Mouse (Mus musculus) heart, embryonic 12.5 days (tissue): ENCODE results near the gene Pde1c. TPM values are rescaled to one million over a fixed set of nuclear protein-coding genes. Genes with fewer than 3 reads are reported as not detected.

Experiments used
- ATAC-seq: fragments of 200-750 bp; cut with Nextera tagmentation; 2 replicates; pipeline ENCODE4 v1.8.0; 2017; ENCODE audit warnings: moderate TSS enrichment, moderate library complexity; ENCODE audit not compliant: insufficient number of reproducible peaks, low FRiP score
- H3K27ac ChIP-seq: fragments of 300-500 bp; sonication (generic); 2 replicates; pipeline ENCODE4 v1.5.1; 2016; ENCODE audit warnings: mild to moderate bottlenecking, moderate library complexity; ENCODE audit not compliant: poor library complexity, severe bottlenecking
- H3K27me3 ChIP-seq: fragments of 300-500 bp; sonication (generic); replicated peaks from 2 replicates; pipeline ENCODE4 v1.6.1; 2016; ENCODE audit warnings: mild to moderate bottlenecking, moderate library complexity
- H3K36me3 ChIP-seq: fragments of 300-500 bp; sonication (generic); 2 replicates; pipeline ENCODE4 v1.6.1; 2016; ENCODE audit warnings: mild to moderate bottlenecking, moderate library complexity
- H3K4me1 ChIP-seq: fragments of 300-500 bp; sonication (generic); replicated peaks from 2 replicates; pipeline ENCODE4 v1.6.1; 2016; ENCODE audit warnings: mild to moderate bottlenecking
- H3K4me2 ChIP-seq: fragments of 300-500 bp; sonication (generic); 2 replicates; pipeline ENCODE4 v1.6.1; 2016; ENCODE audit warnings: mild to moderate bottlenecking, moderate library complexity
- H3K4me3 ChIP-seq: fragments of 300-500 bp; sonication (generic); 2 replicates; pipeline ENCODE4 v1.5.1; 2016; ENCODE audit warnings: mild to moderate bottlenecking
- H3K9ac ChIP-seq: fragments of 300-500 bp; sonication (generic); 2 replicates; pipeline ENCODE4 v1.6.1; 2016; ENCODE audit warnings: mild to moderate bottlenecking, moderate library complexity
- H3K9me3 ChIP-seq: fragments of 300-500 bp; sonication (generic); replicated peaks from 2 replicates; pipeline ENCODE4 v1.6.1; 2016; ENCODE audit warnings: mild to moderate bottlenecking, moderate library complexity
- WGBS: fragments of 180-500 bp; shearing (Covaris S2); methylation state at CpG from one replicate; pipeline ENCODE4 v1.1.7; 2016; 5-methylcytosine and 5-hydroxymethylcytosine counted together
- polyA plus RNA-seq: library from polyadenylated mRNA; unstranded; fragments of >200 nt; fragmentation: Nextera tagmentation; extraction: Ambion mirVana; gene quantifications from 2 replicates; pipeline ENCODE4 v1.2.1, GENCODE M21; 2016

Pde1c gene
- polyA plus RNA-seq, 1 experiment from 2014 or later, result 2.7 TPM

DNA sequence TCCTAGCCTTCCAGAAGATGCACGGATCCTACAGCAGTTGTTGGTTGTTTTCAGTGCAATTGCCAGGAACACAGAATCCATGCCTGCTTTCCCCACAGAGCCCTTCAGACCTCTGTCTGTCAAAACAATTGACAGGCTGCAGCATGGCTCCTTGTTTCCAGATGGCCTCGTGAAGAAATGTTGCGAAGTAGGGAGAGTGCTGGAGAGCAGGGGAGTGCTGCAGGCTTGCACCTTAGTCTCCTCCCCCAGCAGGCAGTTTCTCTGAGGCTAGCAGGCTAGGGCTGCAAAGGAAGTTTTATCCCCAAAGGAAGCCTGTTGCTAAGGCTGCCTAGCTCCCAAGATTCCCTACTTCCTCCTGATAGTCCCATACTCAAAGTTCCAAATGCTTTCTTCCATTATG is 246.1 kb downstream of the Pde1c start:
- Histone ChIP-seq H3K9ac (no peak overlapping the region), H3K4me1 (peaks cover 9% of the 10 kb centered on the region), H3K4me3 (no peak overlapping the region), H3K27me3 (no peaks in the 10 kb centered on the region), H3K9me3 (no peaks in the 10 kb centered on the region), H3K4me2 (peak overlapping the region; percentile 3; the same call in 1 of the 2 replicates), H3K36me3 (no peaks in the 10 kb centered on the region), H3K27ac (no peak overlapping the region)
- ATAC-seq, result no peak; the same call in 1 of the 2 replicates
- WGBS, result 3% methylated on average over 3 of the region's 3 CpGs

DNA sequence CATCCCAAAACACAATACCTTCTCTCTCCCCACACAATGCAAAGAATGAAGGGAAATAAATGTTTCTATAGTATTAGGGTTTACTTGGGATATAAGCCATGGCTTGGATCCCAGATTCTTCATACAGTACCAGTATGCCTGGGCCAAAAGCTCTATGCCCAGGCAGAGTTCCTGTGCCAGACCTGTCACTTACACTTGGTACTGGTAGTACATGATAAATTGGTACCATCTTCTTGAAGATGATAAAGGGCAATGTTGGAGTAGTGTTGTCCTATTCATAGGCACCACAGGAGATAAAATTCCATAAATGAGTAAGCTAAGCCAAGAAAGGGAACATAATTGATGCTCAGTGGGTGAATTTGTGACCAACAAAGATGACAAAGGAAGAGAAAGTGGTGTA is 258.6 kb downstream of the Pde1c start:
- H3K36me3 ChIP-seq, result no peaks in the 10 kb centered on the region
- H3K27me3 ChIP-seq, result no peaks in the 10 kb centered on the region
- no peak overlapping the region for H3K4me2 ChIP-seq
- no peak overlapping the region for H3K9ac ChIP-seq
- H3K27ac ChIP-seq, result no peak overlapping the region
- no peak overlapping the region for H3K4me3 ChIP-seq
- no peaks in the 10 kb centered on the region for H3K9me3 ChIP-seq
- no peak for ATAC-seq
- H3K4me1 ChIP-seq, result no peaks in the 10 kb centered on the region

DNA sequence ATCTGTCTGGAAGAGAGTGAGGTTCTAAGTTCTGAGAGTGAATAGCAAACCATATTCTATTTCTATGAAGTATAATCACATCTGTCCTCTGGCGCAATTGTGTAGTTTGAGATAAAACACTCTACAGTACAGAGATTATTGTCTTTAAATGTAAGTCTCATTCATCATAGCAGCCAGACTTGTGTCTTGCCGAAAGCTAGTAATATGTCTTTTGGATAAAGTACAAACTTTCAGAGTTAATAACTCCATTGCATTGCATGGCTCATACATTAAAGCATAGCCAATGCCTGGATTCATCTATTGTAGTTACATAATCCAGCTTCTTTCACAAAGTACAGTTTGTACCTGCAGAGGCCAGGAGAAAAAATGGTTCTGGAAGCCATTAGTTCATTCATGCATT is 262.8 kb downstream of the Pde1c start:
- Histone ChIP-seq H3K4me2 (no peak overlapping the region), H3K36me3 (no peaks in the 10 kb centered on the region), H3K27ac (no peak overlapping the region), H3K27me3 (no peaks in the 10 kb centered on the region), H3K9me3 (no peaks in the 10 kb centered on the region), H3K4me1 (no peaks in the 10 kb centered on the region), H3K4me3 (no peak overlapping the region), H3K9ac (no peak overlapping the region)
- WGBS, result 82% methylated on average over 2 of the region's 2 CpGs
- no peak for ATAC-seq

DNA sequence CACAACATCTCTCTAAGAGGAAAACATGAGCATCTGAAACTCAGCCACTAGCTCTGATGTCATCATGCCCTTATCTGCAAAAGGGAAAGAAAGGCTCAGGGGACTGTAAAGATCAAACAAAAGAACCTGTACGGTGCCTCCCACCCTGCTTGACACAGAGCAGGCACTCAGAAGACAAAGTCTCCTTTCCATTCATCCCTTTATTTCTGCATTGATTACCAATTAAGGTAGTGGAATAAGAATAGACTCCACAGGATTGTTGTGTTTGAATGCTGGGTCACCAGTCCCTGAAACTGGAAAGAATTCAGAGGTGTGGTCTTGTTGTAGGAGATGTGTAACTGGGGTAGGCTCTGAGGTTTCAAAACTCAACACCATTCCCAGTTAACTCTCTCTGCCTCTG is 276.7 kb downstream of the Pde1c start:
- no peak for ATAC-seq
- Histone ChIP-seq H3K4me1 (no peaks in the 10 kb centered on the region), H3K4me3 (no peak overlapping the region), H3K27me3 (no peaks in the 10 kb centered on the region), H3K4me2 (no peak overlapping the region), H3K9me3 (no peaks in the 10 kb centered on the region), H3K27ac (no peak overlapping the region), H3K36me3 (no peaks in the 10 kb centered on the region), H3K9ac (no peak overlapping the region)
- 22% methylated on average over 1 of the region's 1 CpGs for WGBS

DNA sequence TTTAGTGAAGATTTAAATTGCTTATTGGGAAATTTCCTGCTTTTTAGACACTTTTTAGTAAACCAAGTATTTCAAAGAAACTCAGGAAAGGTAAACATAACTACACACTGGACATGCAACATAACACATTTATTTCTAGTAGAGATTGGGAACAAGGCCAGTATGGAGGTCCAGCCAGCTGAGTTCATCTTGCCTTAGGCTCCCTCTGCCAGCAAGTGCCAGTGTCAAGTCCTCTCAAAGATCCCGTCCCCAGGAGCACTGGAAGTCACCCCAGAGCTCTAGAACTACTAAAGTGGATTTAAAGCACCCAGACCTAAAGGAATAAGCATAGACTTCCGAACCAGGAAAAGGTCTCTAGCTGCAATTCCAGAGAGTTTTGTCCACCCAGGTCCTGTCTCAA is 279.6 kb downstream of the Pde1c start:
- H3K9ac ChIP-seq, result no peak overlapping the region
- no peaks in the 10 kb centered on the region for H3K4me1 ChIP-seq
- ATAC-seq, result no peak
- no peak overlapping the region for H3K4me3 ChIP-seq
- H3K36me3 ChIP-seq, result no peaks in the 10 kb centered on the region
- H3K9me3 ChIP-seq, result no peaks in the 10 kb centered on the region
- no peaks in the 10 kb centered on the region for H3K27me3 ChIP-seq
- no peak overlapping the region for H3K4me2 ChIP-seq
- WGBS, result 62% methylated on average over 2 of the region's 2 CpGs
- no peak overlapping the region for H3K27ac ChIP-seq

DNA sequence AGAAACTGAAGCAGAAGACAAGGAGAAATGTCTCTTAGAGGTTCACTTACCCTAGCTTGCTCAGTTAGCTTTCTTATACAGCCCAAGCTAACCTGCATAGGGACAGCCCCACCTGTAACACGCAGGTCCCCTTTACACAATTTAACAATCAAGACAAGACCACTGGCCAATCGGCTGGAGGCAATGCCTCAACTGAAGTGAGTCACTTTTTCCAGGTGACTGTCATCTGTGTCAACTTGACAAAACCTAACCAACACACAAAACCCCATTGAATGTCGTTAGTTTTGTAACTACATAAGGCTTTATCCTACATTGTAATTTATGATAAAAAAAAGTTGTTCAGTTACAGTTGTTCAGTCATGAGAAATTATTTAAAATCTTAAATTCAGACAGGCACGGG is 284.1 kb downstream of the Pde1c start:
- Histone ChIP-seq H3K9ac (no peak overlapping the region), H3K4me3 (no peak overlapping the region), H3K4me1 (no peaks in the 10 kb centered on the region), H3K36me3 (no peaks in the 10 kb centered on the region), H3K27ac (no peak overlapping the region), H3K9me3 (no peaks in the 10 kb centered on the region), H3K27me3 (no peaks in the 10 kb centered on the region), H3K4me2 (no peak overlapping the region)
- ATAC-seq, result no peak
- 71% methylated on average over 4 of the region's 4 CpGs for WGBS

DNA sequence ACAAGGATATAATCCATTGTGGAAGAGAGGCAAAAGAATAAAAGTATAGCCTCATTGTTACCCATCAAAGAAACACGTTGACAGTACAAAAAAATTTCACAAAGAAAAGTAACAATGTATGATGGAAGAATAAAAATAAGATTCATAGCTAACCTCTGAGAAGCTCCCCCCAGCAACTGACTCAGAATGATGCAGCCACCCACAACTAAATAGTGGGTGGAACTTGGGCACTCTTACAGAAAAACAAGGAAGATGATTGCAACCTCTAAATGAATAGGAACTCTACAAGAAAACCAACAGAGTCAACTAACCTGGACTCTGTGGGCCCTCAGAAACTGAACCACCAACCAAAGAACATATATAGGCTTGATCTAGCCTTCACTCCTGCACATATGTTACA is 293.4 kb downstream of the Pde1c start:
- no peak overlapping the region for H3K4me3 ChIP-seq
- no peak overlapping the region for H3K4me2 ChIP-seq
- H3K27me3 ChIP-seq, result no peaks in the 10 kb centered on the region
- H3K27ac ChIP-seq, result no peak overlapping the region
- no peaks in the 10 kb centered on the region for H3K4me1 ChIP-seq
- H3K9ac ChIP-seq, result no peak overlapping the region
- 75% methylated on average over 1 of the region's 1 CpGs for WGBS
- H3K9me3 ChIP-seq, result no peaks in the 10 kb centered on the region
- ATAC-seq, result no peak
- no peaks in the 10 kb centered on the region for H3K36me3 ChIP-seq

DNA sequence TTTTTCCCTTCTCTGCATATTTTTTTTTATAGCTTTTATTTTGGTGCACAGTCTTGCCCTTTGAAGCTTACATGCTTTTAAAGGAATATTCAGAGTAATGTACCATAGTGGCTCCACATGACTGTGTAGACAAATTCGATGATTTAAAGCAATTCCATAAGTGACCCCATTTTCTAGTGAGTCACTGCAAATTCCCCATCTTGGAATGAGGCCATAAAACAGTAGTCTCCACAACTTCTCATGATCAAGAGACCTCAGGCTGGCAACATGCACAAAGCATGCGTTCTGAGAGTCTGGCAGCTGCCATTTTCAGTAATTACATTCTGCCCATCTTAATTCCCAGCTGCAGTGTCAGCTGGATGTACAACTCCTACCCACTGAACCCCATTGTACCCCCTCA is 297.2 kb downstream of the Pde1c start:
- 83% methylated on average over 2 of the region's 2 CpGs for WGBS
- Histone ChIP-seq H3K4me2 (no peak overlapping the region), H3K4me3 (no peak overlapping the region), H3K27ac (no peak overlapping the region), H3K36me3 (no peaks in the 10 kb centered on the region), H3K9me3 (no peaks in the 10 kb centered on the region), H3K9ac (no peak overlapping the region), H3K4me1 (no peaks in the 10 kb centered on the region), H3K27me3 (no peaks in the 10 kb centered on the region)
- no peak for ATAC-seq

DNA sequence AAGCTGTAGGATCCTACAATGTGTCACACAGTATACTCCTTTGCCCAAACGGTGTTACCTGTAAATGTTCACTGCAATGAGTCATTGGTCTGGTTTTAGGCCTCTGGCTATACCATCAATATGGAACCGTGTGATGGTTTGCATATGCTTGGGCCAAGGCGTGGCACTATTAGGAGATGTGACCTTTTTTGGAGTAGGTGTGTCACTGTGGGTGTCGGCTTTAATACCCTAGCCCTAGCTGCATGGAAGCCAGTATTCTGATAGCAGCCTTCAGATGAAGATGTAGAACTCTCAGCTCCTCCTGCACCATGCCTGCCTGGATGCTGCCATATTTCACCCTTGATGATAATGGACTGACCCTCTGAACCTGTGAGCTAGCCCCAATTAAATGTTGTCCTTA is 304.4 kb downstream of the Pde1c start:
- Histone ChIP-seq H3K27me3 (no peaks in the 10 kb centered on the region), H3K4me1 (no peaks in the 10 kb centered on the region), H3K36me3 (no peaks in the 10 kb centered on the region), H3K27ac (no peak overlapping the region), H3K4me2 (no peak overlapping the region), H3K9ac (no peak overlapping the region), H3K9me3 (no peaks in the 10 kb centered on the region), H3K4me3 (no peak overlapping the region)
- no peak for ATAC-seq
- WGBS, result 83% methylated on average over 4 of the region's 4 CpGs

DNA sequence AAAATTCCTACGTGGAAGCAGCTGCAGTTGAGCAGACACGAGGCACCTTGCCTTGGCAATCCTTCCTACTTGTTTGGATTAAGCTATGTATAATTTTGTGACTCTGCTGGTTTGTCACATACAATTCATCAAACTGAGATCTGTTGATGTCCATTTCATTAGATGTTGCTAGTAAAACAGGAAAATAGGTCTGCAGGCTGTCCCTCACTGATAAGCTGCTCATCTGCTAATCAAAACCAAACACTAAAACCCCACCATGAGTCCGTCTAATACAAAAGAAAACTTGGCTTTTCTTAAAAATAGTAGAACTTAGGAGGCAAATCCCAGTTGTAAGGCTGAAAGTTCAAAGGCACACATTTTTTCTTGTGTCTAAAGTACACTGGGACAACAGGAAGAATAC is 308.8 kb downstream of the Pde1c start:
- no peak overlapping the region for H3K4me2 ChIP-seq
- ATAC-seq, result no peak
- WGBS, result 58% methylated on average over 3 of the region's 3 CpGs
- no peak overlapping the region for H3K9ac ChIP-seq
- H3K4me3 ChIP-seq, result no peak overlapping the region
- no peaks in the 10 kb centered on the region for H3K27me3 ChIP-seq
- H3K27ac ChIP-seq, result no peak overlapping the region
- H3K36me3 ChIP-seq, result no peaks in the 10 kb centered on the region
- H3K4me1 ChIP-seq, result no peaks in the 10 kb centered on the region
- no peaks in the 10 kb centered on the region for H3K9me3 ChIP-seq

DNA sequence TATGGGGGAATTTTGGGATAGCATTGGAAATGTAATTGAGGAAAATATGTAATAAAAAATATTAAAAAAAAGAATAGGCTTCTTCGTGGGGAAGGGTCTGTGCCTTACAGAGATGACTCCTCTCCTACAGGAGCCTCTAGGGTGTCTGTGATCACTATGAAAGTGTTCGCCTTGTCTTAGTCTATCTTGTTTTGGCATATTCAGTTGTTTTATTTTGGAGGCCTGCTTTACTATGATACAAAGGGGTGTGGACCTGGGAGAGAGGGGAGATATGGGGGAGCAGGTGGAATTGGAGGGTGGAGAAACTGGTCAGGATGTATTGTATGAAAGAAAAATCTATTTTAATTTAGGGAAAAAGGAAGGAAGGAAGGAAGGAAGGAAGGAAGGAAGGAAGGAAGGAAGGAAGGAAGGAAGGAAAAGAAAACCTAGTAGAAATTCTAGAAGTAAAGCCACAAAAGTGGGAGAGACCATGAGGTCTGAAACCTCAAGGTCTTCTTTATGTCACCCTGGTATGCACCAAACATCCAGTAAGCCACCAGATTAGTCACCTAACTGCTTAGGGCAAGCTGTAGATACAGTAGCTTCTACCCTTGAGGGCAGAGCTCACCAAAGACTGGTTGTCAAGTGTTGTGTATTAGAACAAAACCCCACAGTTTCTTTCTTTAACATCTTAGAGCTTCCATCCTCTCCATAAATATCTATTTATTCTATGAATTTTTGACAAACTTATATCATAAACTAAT is 311.2 kb downstream of the Pde1c start:
- H3K27me3 ChIP-seq, result no peaks in the 10 kb centered on the region
- WGBS, result 80% methylated on average over 2 of the region's 2 CpGs

DNA sequence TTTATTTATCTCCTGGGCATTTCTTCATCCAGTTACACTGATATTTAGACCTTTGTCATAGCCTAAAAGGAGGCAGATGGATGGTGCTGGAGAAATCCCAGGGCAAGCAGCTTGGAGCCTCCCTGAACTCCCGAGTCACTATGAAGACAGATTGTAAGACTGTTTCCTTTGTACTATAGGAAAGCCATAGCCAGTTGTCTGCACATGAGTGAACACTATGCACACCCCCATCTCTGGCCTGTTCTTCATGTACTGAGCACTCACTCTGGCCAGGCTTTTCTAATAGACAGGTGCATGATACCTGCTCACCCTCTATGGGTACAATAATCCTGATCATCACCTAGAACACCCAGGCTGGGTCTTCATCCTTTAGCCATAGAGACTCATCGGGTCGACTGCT is 318.8 kb downstream of the Pde1c start:
- H3K27ac ChIP-seq, result no peak overlapping the region
- H3K9ac ChIP-seq, result no peak overlapping the region
- ATAC-seq, result no peak
- H3K4me2 ChIP-seq, result no peak overlapping the region
- H3K36me3 ChIP-seq, result no peaks in the 10 kb centered on the region
- H3K4me1 ChIP-seq, result no peaks in the 10 kb centered on the region
- no peak overlapping the region for H3K4me3 ChIP-seq
- H3K27me3 ChIP-seq, result no peaks in the 10 kb centered on the region
- no peaks in the 10 kb centered on the region for H3K9me3 ChIP-seq
- whole genome bisulfite sequencing, result 85% methylated on average over 3 of the region's 3 CpGs

More for the DNA sequence above, 311.2 kb downstream of the Pde1c start:
- Histone ChIP-seq H3K4me1 (no peaks in the 10 kb centered on the region), H3K9me3 (no peaks in the 10 kb centered on the region), H3K4me2 (no peak overlapping the region), H3K9ac (no peak overlapping the region), H3K4me3 (no peak overlapping the region), H3K36me3 (no peaks in the 10 kb centered on the region), H3K27ac (no peak overlapping the region)
- no peak for ATAC-seq
